Mouse (Mus musculus) hindbrain, embryonic 11.5 days (tissue): ENCODE measurements around the gene Pias1. TPM values are rescaled to one million over a fixed set of nuclear protein-coding genes. Genes with fewer than 3 reads are reported as not detected.

Source experiments
- ATAC-seq: fragments of 200-750 bp; cut with Nextera tagmentation; 2 replicates; pipeline ENCODE4 v1.8.0; 2017; ENCODE audit warnings: mild to moderate bottlenecking, moderate TSS enrichment, moderate library complexity; ENCODE audit not compliant: low FRiP score
- DNase-seq: peaks from one replicate; pipeline ENCODE4 v3.0.0-alpha.2; 2015; ENCODE audit warnings: low spot score
- H3K27ac ChIP-seq: fragments of 300-500 bp; sonication (generic); 2 replicates; pipeline ENCODE4 v1.5.1; 2014; ENCODE audit warnings: mild to moderate bottlenecking, low read depth, low read length
- H3K27me3 ChIP-seq: fragments of 300-500 bp; sonication (generic); 2 replicates; pipeline ENCODE4 v1.6.1; 2014; ENCODE audit warnings: mild to moderate bottlenecking, low read length, moderate library complexity, mixed read lengths; ENCODE audit not compliant: control insufficient read depth, insufficient read depth
- H3K36me3 ChIP-seq: fragments of 300-500 bp; sonication (generic); 2 replicates; pipeline ENCODE4 v1.6.1; 2014; ENCODE audit warnings: mild to moderate bottlenecking, low read length, moderate library complexity, mixed read lengths; ENCODE audit not compliant: control insufficient read depth, insufficient read depth
- H3K4me1 ChIP-seq: fragments of 300-500 bp; sonication (generic); replicated peaks from 2 replicates; pipeline ENCODE4 v1.6.1; 2014; ENCODE audit warnings: low read length, mixed read lengths; ENCODE audit not compliant: control insufficient read depth, insufficient read depth
- H3K4me2 ChIP-seq: fragments of 300-500 bp; sonication (generic); replicated peaks from 2 replicates; pipeline ENCODE4 v1.6.1; 2014; ENCODE audit warnings: mild to moderate bottlenecking, low read depth, low read length
- H3K4me3 ChIP-seq: fragments of 300-500 bp; sonication (generic); 2 replicates; pipeline ENCODE4 v1.5.1; 2014; ENCODE audit warnings: low read depth, low read length
- H3K9ac ChIP-seq: fragments of 300-500 bp; sonication (generic); 2 replicates; pipeline ENCODE4 v1.6.1; 2014; ENCODE audit warnings: low read depth, low read length
- H3K9me3 ChIP-seq: fragments of 300-500 bp; sonication (generic); 2 replicates; pipeline ENCODE4 v1.6.1; 2016; ENCODE audit warnings: low read length; ENCODE audit not compliant: control insufficient read depth
- WGBS: fragments of 180-500 bp; shearing (Covaris S2); extraction: QIAGEN DNeasy Blood & Tissue Kit; methylation state at CpG from one replicate; pipeline ENCODE4 v1.1.7; 2014; 5-methylcytosine and 5-hydroxymethylcytosine counted together
- polyA plus RNA-seq: library from polyadenylated mRNA; unstranded; fragments of >200 nt; fragmentation: Nextera tagmentation; extraction: Ambion mirVana; gene quantifications from 2 replicates; pipeline ENCODE4 v1.2.1, GENCODE M21; 2014

The Pias1 gene
- 70.8 and 71.5 TPM in 2 replicates for polyA plus RNA-seq

DNA sequence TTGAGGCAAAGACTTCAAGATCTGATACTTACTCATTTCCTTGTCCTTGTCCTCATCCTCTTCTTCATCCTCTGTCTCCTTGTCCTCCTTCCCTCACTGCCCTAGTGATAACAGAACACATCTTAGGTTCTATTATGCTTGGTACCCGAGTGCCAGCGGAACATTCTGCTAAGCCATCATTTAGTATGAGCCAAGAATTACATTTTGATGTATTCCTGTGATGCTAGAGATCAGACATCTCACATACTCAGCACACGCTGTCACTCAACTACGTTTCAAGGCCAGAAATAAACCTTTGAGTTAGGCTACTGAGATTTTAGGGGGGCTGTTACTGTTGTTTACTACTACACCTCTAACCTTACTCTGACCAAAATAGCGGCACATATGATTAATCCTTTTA lies at the start of gene Pias1:
Gene Pias1 (minus strand): TSS at position 101 of the 400 bp plus-strand sequence.
- no peak within 1 kb of the TSS for H3K4me2 ChIP-seq
- WGBS: 88% methylated on average over 5 of the region's 5 CpGs
- H3K9me3 ChIP-seq: no peaks in the 10 kb centered on the region
- no peaks in the 10 kb centered on the region for H3K4me1 ChIP-seq
- no peak within 1 kb of the TSS for H3K27ac ChIP-seq
- H3K9ac ChIP-seq: no peak within 1 kb of the TSS
- H3K36me3 ChIP-seq: no peaks in the 10 kb centered on the region
- no peak for ATAC-seq
- no peak within 1 kb of the TSS for H3K4me3 ChIP-seq
- H3K27me3 ChIP-seq: no peaks in the 10 kb centered on the region
- no peak for DNase-seq

DNA sequence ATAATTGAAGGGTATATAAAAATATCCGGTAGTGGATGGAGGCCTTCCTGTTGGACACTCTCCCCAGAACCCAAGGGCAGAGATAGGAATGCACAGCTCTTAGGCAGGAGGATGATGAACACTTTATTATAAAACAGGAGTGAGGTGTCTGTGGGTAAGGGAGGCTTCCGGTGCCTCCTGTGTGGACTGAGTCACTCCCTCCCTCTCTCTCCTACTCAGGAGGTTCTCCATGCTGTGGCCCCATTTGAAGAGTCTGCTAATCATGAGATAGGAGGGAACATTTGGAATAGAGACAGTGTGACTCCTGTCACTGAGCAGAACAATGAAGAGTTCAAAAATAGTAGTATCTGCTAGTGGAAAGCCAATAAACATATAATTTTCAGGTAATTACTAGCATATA lies 47.7 kb upstream of the Pias1 start:
- H3K9me3 ChIP-seq: no peaks in the 10 kb centered on the region
- no peak for ATAC-seq
- H3K36me3 ChIP-seq: no peaks in the 10 kb centered on the region
- H3K4me1 ChIP-seq: no peaks in the 10 kb centered on the region
- DNase-seq: no peak
- H3K9ac ChIP-seq: no peak overlapping the region
- H3K27ac ChIP-seq: no peak overlapping the region
- H3K27me3 ChIP-seq: no peaks in the 10 kb centered on the region
- no peak overlapping the region for H3K4me3 ChIP-seq
- H3K4me2 ChIP-seq: no peak overlapping the region
- WGBS: 89% methylated on average over 2 of the region's 2 CpGs

DNA sequence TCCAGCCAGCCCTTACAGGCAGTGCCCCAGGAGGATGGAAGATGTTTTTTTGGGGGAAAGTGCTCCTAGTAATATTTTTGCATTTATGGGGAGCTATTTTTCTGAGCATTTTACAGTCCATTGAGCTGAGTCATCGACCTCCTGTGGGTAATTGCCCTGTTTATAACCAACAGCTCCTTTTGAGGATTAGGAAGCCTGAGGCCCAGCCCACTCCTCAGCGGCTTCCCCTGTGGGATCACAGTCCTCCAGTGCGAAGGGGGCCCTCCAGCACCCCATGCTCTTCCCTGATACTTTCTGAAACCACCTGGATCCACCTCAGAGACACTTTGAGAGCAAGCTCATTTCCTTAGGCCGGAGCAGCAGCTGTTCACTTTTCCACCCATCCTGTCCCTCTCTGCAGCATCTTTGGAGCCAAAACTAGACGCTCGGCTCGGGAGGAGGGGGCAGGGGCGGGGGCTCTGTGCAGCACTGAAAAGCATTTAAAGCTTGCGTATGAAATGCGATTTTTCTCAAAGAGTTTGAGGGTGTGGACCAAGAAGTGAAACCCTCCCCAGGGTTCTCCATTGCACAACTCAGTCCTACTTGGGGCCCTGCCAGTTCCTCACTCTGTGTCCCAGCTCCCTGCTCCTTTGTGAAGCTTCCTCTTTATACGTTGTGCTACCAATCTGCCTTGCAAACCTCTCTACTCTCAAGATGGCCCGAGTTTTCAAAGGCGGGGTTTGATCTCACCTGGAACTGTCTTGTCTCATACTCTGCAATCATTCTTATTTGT lies 43.5 kb upstream of the Pias1 start:
- 79% methylated on average over 13 of the region's 13 CpGs for WGBS
- Histone ChIP-seq H3K4me2 (no peak overlapping the region), H3K4me3 (no peak overlapping the region), H3K4me1 (no peaks in the 10 kb centered on the region), H3K27ac (no peak overlapping the region), H3K27me3 (no peaks in the 10 kb centered on the region), H3K9ac (no peak overlapping the region), H3K9me3 (no peaks in the 10 kb centered on the region), H3K36me3 (no peaks in the 10 kb centered on the region)
- ATAC-seq: no peak
- DNase-seq: no peak

DNA sequence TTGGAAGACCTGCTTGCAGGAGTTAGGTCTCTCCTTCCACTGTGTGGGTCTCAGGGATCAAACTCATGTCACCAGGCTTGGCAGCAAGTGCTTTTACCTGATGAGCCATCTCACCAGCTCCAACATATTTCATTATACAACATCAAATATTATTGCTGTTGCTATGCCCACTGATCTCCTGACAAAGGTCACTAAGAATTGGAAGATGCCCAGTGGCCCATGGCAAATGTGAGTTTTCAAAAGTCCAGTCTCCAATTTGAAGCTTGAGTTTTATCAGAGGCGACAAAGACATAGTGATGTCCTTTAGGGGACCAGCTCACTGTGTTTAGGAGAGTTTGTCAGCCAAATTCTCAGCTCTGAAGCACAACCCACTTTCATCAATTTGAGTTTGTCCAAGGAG lies 34.8 kb upstream of the Pias1 start:
- Histone ChIP-seq H3K4me2 (no peak overlapping the region), H3K4me3 (no peak overlapping the region), H3K4me1 (no peaks in the 10 kb centered on the region), H3K9me3 (no peaks in the 10 kb centered on the region), H3K9ac (no peak overlapping the region), H3K36me3 (no peaks in the 10 kb centered on the region), H3K27me3 (no peaks in the 10 kb centered on the region), H3K27ac (no peak overlapping the region)
- ATAC-seq: no peak
- DNase-seq: no peak
- WGBS: 94% methylated on average over 1 of the region's 1 CpGs

DNA sequence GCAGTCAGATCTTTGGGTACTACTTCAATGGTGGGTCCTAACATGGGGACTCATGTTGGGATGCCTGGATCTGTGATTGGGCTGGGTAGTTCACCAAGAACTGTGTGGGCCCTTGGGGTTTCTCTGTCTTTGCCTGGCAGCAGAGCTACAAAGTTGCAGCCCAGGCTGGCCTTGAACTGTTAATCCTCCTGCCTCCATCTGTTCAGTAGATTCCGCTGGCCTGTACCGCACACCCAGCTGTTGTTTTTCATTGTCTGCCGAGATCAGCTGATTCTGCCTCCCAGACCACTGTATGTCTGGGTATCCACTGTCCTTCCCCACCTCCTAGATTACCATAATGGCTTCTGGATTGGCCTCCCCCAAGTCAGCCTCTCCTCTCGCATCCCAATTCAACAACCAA lies 19.6 kb upstream of the Pias1 start:
- no peak for ATAC-seq
- Histone ChIP-seq H3K4me3 (no peak overlapping the region), H3K4me2 (no peak overlapping the region), H3K36me3 (no peaks in the 10 kb centered on the region), H3K27me3 (no peaks in the 10 kb centered on the region), H3K9ac (no peak overlapping the region), H3K4me1 (no peaks in the 10 kb centered on the region), H3K27ac (no peak overlapping the region), H3K9me3 (no peaks in the 10 kb centered on the region)
- 89% methylated on average over 4 of the region's 4 CpGs for WGBS
- DNase-seq: no peak

GRCm38 (mm10) chr9:63006081-63006820 lies 18.5 kb upstream of the Pias1 start:
- no peak for DNase-seq
- no peaks in the 10 kb centered on the region for H3K4me1 ChIP-seq
- no peak for ATAC-seq
- H3K4me2 ChIP-seq: no peak overlapping the region
- WGBS: 79% methylated on average over 6 of the region's 6 CpGs
- H3K9me3 ChIP-seq: no peaks in the 10 kb centered on the region
- no peak overlapping the region for H3K27ac ChIP-seq
- no peak overlapping the region for H3K4me3 ChIP-seq
- H3K9ac ChIP-seq: no peak overlapping the region
- no peaks in the 10 kb centered on the region for H3K36me3 ChIP-seq
- no peaks in the 10 kb centered on the region for H3K27me3 ChIP-seq

DNA sequence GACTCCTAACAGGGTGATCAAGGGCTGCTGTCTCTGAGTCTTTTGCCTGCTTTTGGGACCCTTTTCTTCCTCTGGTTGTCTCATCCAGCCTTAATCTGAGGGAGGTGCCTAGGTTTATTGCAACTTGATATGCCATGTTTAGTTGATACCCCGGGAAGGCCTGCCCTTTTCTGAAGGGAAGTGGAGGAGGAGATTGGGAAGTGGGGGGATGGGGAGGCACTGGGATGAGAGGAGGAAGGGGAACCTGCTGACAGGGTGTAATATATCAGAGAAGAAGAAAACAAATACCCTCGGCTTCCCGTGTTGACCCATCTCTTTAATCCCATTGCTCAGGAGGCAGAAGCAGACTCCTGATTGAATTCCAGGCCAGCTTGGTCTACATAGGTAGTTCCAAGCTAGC lies 10.8 kb upstream of the Pias1 start:
- H3K9ac ChIP-seq: no peak overlapping the region
- WGBS: 63% methylated on average over 3 of the region's 3 CpGs
- no peaks in the 10 kb centered on the region for H3K9me3 ChIP-seq
- no peaks in the 10 kb centered on the region for H3K27me3 ChIP-seq
- DNase-seq (no peak), ATAC-seq (no peak)
- H3K4me2 ChIP-seq: no peak overlapping the region
- H3K4me1 ChIP-seq: no peaks in the 10 kb centered on the region
- H3K4me3 ChIP-seq: no peak overlapping the region
- no peaks in the 10 kb centered on the region for H3K36me3 ChIP-seq
- H3K27ac ChIP-seq: no peak overlapping the region

GRCm38 (mm10) chr9:62997626-62998025 lies 9.9 kb upstream of the Pias1 start:
- no peak for ATAC-seq
- Histone ChIP-seq H3K9me3 (no peaks in the 10 kb centered on the region), H3K4me2 (no peak overlapping the region), H3K4me1 (no peaks in the 10 kb centered on the region), H3K9ac (no peak overlapping the region), H3K27me3 (no peaks in the 10 kb centered on the region), H3K4me3 (no peak overlapping the region), H3K36me3 (no peaks in the 10 kb centered on the region), H3K27ac (no peak overlapping the region)
- DNase-seq: no peak
- WGBS: 81% methylated on average over 3 of the region's 3 CpGs

GRCm38 (mm10) chr9:62995186-62995585 lies 7.5 kb upstream of the Pias1 start:
- Histone ChIP-seq H3K4me3 (no peak overlapping the region), H3K27ac (no peak overlapping the region), H3K27me3 (no peaks in the 10 kb centered on the region), H3K4me1 (no peaks in the 10 kb centered on the region), H3K9me3 (no peaks in the 10 kb centered on the region), H3K4me2 (no peak overlapping the region), H3K36me3 (no peaks in the 10 kb centered on the region), H3K9ac (no peak overlapping the region)
- ATAC-seq: no peak
- DNase-seq: no peak
- WGBS: 67% methylated on average over 2 of the region's 2 CpGs
